Mouse (Mus musculus): ENCODE measurements at regions not wholly inside any gene's neighbourhood (a gene's known extent, or its start where the extent isn't known, plus 50 kb on each side); places are given as distances from the start of the nearest gene placed in this dataset.

DNA sequence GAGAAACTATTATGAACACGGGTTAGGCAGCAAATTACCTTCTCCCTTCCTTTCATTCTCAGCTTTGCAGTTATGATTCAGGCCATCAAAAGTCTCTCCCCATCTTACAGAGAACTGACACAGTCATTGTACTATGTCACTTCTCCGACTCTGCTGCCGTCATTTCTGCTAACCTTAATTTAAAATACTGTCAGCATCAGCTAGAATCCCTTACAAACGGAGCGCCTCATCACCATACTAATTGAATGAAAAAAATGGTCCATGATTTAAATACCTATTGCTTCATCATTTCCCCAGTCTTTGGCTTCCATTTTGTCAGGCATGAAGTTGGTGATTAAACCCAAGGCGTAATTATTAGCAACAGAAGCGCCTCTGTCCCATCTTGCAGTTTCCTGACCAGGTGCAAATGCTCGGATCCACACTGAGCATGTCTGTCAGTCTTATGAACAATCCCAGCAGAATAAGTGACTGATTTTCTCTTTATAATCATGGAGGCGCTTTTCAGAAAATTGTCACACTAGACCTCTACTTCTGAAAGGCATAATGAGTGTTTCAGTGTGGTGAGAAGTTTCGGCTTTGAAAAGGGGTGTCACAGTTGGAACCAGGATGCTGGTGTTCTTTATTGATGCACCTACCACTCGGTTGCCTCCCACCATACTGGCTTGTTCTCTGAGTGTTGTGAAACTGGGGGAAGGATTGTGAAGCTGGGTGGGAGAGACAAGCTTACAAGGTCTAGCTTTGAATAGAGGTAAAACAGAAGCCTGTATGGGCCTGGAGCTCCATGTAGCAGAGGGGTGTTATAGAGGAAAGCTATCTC, 52.4 kb upstream of the Npy start:
- DNase-seq (ENCODE audit: low spot score in 2 of 2): no peak

All from cerebellum, postnatal 4 days (tissue).